Mouse (Mus musculus) hindbrain, embryonic 14.5 days (tissue): ENCODE measurements at regions not wholly inside any gene's neighbourhood (a gene's known extent, or its start where the extent isn't known, plus 50 kb on each side); places are given as distances from the start of the nearest gene placed in this dataset.

Experiments
- ATAC-seq: fragments of 200-750 bp; cut with Nextera tagmentation; 2 replicates; pipeline ENCODE4 v1.8.0; 2017; ENCODE audit warnings: moderate number of reproducible peaks, mild to moderate bottlenecking, moderate TSS enrichment, moderate library complexity; ENCODE audit not compliant: low FRiP score
- DNase-seq: peaks from one replicate; pipeline ENCODE4 v3.0.0-alpha.2; 2015; ENCODE audit warnings: low spot score
- H3K27ac ChIP-seq: fragments of 300-500 bp; sonication (generic); 2 replicates; pipeline ENCODE4 v1.5.1; 2014; ENCODE audit warnings: mild to moderate bottlenecking, moderate library complexity
- H3K27me3 ChIP-seq: fragments of 300-500 bp; sonication (generic); 2 replicates; pipeline ENCODE4 v1.6.1; 2014; ENCODE audit warnings: mild to moderate bottlenecking, low read length, mixed read lengths; ENCODE audit not compliant: control insufficient read depth, insufficient read depth
- H3K36me3 ChIP-seq: fragments of 300-500 bp; sonication (generic); replicated peaks from 2 replicates; pipeline ENCODE4 v1.6.1; 2014; ENCODE audit not compliant: control insufficient read depth, insufficient read depth
- H3K4me1 ChIP-seq: fragments of 300-500 bp; sonication (generic); replicated peaks from 2 replicates; pipeline ENCODE4 v1.6.1; 2014; ENCODE audit warnings: antibody characterized with exemption, low read length, mixed read lengths; ENCODE audit not compliant: control insufficient read depth, insufficient read depth
- H3K4me2 ChIP-seq: fragments of 300-500 bp; sonication (generic); replicated peaks from 2 replicates; pipeline ENCODE4 v1.6.1; 2014; ENCODE audit warnings: mild to moderate bottlenecking, moderate library complexity
- H3K4me3 ChIP-seq: fragments of 300-500 bp; sonication (generic); replicated peaks from 2 replicates; pipeline ENCODE4 v1.5.1; 2014; ENCODE audit warnings: mild to moderate bottlenecking, low read length
- H3K9ac ChIP-seq: fragments of 300-500 bp; sonication (generic); 2 replicates; pipeline ENCODE4 v1.6.1; 2014
- H3K9me3 ChIP-seq: fragments of 300-500 bp; sonication (generic); 2 replicates; pipeline ENCODE4 v1.6.1; 2016; ENCODE audit warnings: low read length; ENCODE audit not compliant: control insufficient read depth
- WGBS: fragments of 180-500 bp; shearing (Covaris S2); extraction: QIAGEN DNeasy Blood & Tissue Kit; methylation state at CpG from one replicate; pipeline ENCODE4 v1.1.7; 2014; 5-methylcytosine and 5-hydroxymethylcytosine counted together

DNA sequence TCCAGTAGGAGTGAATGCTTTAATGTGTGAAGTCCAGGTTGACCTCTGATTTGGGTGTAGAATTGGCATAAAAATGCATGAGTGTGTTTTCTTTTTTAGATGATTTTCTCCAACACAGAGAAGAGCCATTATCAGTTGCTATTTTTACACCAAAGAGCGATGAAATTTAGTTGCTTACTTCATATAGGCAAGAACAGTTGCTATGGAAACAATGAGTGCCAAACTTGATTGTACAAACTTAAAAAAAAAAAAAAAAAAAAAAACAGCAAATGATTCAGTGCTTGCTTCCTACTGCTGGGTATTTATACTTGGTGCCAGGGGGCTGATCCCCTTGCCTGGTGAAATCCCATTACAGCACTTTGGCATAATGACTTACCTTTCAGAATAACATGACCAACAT is 268.0 kb downstream of the Sec23a start:
- H3K4me2 ChIP-seq = no peak overlapping the region
- ATAC-seq = no peak
- no peak overlapping the region for H3K27ac ChIP-seq
- H3K4me3 ChIP-seq = no peak overlapping the region
- 78% methylated on average over 1 of the region's 1 CpGs for WGBS
- H3K36me3 ChIP-seq = no peaks in the 10 kb centered on the region
- no peak for DNase-seq
- no peak overlapping the region for H3K9ac ChIP-seq
- H3K27me3 ChIP-seq = no peaks in the 10 kb centered on the region
- no peaks in the 10 kb centered on the region for H3K9me3 ChIP-seq
- H3K4me1 ChIP-seq = no peaks in the 10 kb centered on the region

DNA sequence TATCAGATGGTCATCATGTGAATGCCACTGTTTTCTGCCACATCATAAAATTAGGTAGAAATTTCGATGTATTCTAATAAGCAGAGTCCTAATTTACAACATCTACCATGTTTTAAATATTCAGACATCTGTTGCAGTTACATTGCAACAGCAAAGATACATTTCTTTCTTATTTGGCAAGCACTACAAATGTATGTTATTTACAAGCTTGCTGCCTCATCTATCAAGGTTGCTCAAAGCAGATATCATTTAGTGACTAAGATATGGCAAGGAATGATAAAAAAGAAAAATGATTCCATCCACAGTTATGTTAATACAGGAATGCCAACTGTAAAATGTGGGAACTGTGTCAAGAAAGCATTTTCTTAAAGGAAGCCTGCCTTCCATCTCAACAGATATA is 283.7 kb downstream of the Sec23a start:
- H3K27ac ChIP-seq = no peak overlapping the region
- H3K9ac ChIP-seq = no peak overlapping the region
- H3K4me1 ChIP-seq = no peaks in the 10 kb centered on the region
- H3K36me3 ChIP-seq = no peaks in the 10 kb centered on the region
- ATAC-seq (no peak), DNase-seq (peak; percentile 28)
- H3K4me2 ChIP-seq = no peak overlapping the region
- no peaks in the 10 kb centered on the region for H3K27me3 ChIP-seq
- no peak overlapping the region for H3K4me3 ChIP-seq
- WGBS = 59% methylated on average over 1 of the region's 1 CpGs
- no peaks in the 10 kb centered on the region for H3K9me3 ChIP-seq

GRCm38 (mm10) chr12:58727547-58727946 is 284.3 kb downstream of the Sec23a start:
- Histone ChIP-seq H3K36me3 (no peaks in the 10 kb centered on the region), H3K27me3 (no peaks in the 10 kb centered on the region), H3K4me2 (no peak overlapping the region), H3K4me1 (no peaks in the 10 kb centered on the region), H3K4me3 (no peak overlapping the region), H3K9ac (no peak overlapping the region), H3K27ac (no peak overlapping the region), H3K9me3 (no peaks in the 10 kb centered on the region)
- DNase-seq = no peak
- WGBS = 93% methylated on average over 2 of the region's 2 CpGs
- no peak for ATAC-seq

DNA sequence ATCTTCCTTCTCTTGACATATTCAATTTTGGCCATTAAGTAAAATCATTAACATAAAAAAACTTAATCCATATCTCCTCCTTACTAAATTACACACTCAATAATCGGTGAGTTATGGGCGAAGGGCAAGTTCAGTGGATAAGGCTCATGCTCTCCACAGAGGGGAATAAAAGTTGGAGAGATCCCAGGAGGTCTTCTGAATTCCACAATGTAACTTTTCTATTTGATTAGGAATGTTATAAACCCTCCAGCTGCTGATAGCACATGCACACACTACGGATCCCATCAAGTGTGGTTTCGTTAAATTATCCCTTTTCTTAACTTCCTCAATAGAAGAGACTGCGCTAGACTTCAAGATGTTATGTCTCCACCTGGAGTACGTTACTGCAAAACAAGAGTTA is 293.9 kb downstream of the Sec23a start:
- Histone ChIP-seq H3K27me3 (no peaks in the 10 kb centered on the region), H3K27ac (no peak overlapping the region), H3K36me3 (no peaks in the 10 kb centered on the region), H3K9me3 (no peaks in the 10 kb centered on the region), H3K4me3 (no peak overlapping the region), H3K4me1 (no peaks in the 10 kb centered on the region; the same call in 1 of the 2 replicates), H3K9ac (no peak overlapping the region), H3K4me2 (no peak overlapping the region)
- no peak for ATAC-seq
- peak; percentile 10 for DNase-seq
- WGBS = 90% methylated on average over 6 of the region's 6 CpGs

GRCm38 (mm10) chr12:58714207-58714606 is 297.6 kb downstream of the Sec23a start:
- no peak for DNase-seq
- Histone ChIP-seq H3K4me2 (no peak overlapping the region), H3K4me3 (no peak overlapping the region), H3K27ac (no peak overlapping the region), H3K4me1 (no peaks in the 10 kb centered on the region; the same call in 1 of the 2 replicates), H3K27me3 (no peaks in the 10 kb centered on the region), H3K36me3 (no peaks in the 10 kb centered on the region), H3K9ac (no peak overlapping the region), H3K9me3 (no peaks in the 10 kb centered on the region)
- ATAC-seq = no peak
- WGBS = 86% methylated on average over 1 of the region's 1 CpGs

- DNase-seq (no peak), ATAC-seq (no peak)
- H3K9me3 ChIP-seq = no peaks in the 10 kb centered on the region
- no peaks in the 10 kb centered on the region for H3K36me3 ChIP-seq
- no peaks in the 10 kb centered on the region for H3K27me3 ChIP-seq
- no peak overlapping the region for H3K9ac ChIP-seq
- H3K4me1 ChIP-seq = no peaks in the 10 kb centered on the region
- H3K4me2 ChIP-seq = no peak overlapping the region
- H3K27ac ChIP-seq = no peak overlapping the region
- 80% methylated on average over 5 of the region's 5 CpGs for WGBS
- H3K4me3 ChIP-seq = no peak overlapping the region
These were observed 316.1 kb downstream of the Sec23a start for GRCm38 (mm10) chr12:58695680-58696079.

- no peaks in the 10 kb centered on the region for H3K9me3 ChIP-seq
- no peak overlapping the region for H3K4me2 ChIP-seq
- H3K4me1 ChIP-seq = no peaks in the 10 kb centered on the region
- 69% methylated on average over 3 of the region's 3 CpGs for WGBS
- DNase-seq = no peak
- no peaks in the 10 kb centered on the region for H3K27me3 ChIP-seq
- H3K36me3 ChIP-seq = no peaks in the 10 kb centered on the region
- no peak overlapping the region for H3K9ac ChIP-seq
- H3K27ac ChIP-seq = no peak overlapping the region
- ATAC-seq = peak; percentile 78; the same call in 1 of the 2 replicates
- H3K4me3 ChIP-seq = no peak overlapping the region
These were observed 341.7 kb downstream of the Sec23a start for GRCm38 (mm10) chr12:58669914-58670635.

DNA sequence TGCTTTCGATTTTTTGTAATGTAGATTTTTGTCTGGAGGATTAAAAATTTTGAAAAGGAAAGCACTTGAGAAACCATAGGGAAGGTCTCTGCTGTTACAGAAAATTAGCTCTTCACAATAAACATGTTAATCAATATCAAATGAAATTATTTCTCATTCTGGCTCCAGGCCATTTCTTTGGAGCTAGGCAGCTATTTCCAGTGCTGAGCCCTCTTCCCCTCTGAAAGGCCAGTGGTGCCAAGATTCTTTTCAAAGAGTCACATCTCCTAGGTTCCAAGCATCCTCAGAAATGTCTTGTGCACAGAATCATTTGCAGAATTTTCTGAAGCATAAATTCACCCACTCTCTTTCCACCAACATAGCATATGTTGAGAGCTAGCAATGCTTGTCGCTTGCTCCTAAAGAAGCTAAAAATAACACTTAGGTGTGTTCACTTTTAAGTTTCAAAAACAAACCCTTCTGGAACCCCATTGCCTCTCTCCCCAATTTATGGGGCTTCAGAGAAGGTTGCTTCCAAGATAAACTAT is 357.2 kb downstream of the Sec23a start:
- Histone ChIP-seq H3K27ac (no peak overlapping the region), H3K27me3 (no peaks in the 10 kb centered on the region), H3K9ac (no peak overlapping the region), H3K9me3 (no peaks in the 10 kb centered on the region), H3K4me1 (peaks cover 13% of the 10 kb centered on the region), H3K36me3 (no peaks in the 10 kb centered on the region), H3K4me2 (no peak overlapping the region), H3K4me3 (no peak overlapping the region)
- no peak for ATAC-seq
- WGBS = 82% methylated on average over 2 of the region's 2 CpGs
- no peak for DNase-seq

DNA sequence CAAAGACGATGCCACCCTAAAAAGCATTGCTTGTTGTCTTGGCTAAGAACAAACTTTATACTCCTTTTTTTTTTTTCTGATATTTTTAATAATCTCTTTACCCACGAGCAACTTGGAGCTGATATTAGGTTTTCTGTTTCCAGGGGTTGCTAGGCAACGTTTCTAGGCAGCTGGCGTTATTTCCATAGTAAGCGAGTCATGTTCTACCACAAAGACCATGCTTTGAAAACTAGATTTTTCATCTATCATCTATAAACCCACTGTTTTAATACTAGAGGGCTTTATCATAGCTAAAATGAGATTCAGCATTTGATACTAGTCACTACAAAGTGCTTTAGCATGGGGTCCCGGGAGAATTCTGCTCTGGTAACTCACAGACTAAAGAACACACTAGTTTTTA is 358.1 kb downstream of the Sec23a start:
- DNase-seq (peak; percentile 39), ATAC-seq (no peak)
- Histone ChIP-seq H3K27ac (0 out of 2 replicates have a peak overlapping the region, but pooled peaks have one; percentile 44), H3K36me3 (no peaks in the 10 kb centered on the region), H3K9ac (no peak overlapping the region), H3K4me1 (peaks cover 13% of the 10 kb centered on the region), H3K9me3 (no peaks in the 10 kb centered on the region), H3K4me2 (no peak overlapping the region), H3K27me3 (no peaks in the 10 kb centered on the region), H3K4me3 (no peak overlapping the region)
- 62% methylated on average over 6 of the region's 6 CpGs for WGBS
